Mouse (Mus musculus) neural tube, embryonic 12.5 days (tissue): ENCODE results near the gene Tmem209. TPM values are rescaled to one million over a fixed set of nuclear protein-coding genes. Genes with fewer than 3 reads are reported as not detected.

ENCODE experiments used
- ATAC-seq: fragments of 200-750 bp; cut with Nextera tagmentation; 2 replicates; pipeline ENCODE4 v1.8.0; 2017; ENCODE audit warnings: low read depth, mild to moderate bottlenecking, moderate TSS enrichment, moderate library complexity; ENCODE audit not compliant: low FRiP score
- H3K27ac ChIP-seq: fragments of 300-500 bp; sonication (generic); 2 replicates; pipeline ENCODE4 v1.5.1; 2016
- H3K27me3 ChIP-seq: fragments of 300-500 bp; sonication (generic); replicated peaks from 2 replicates; pipeline ENCODE4 v1.6.1; 2016; ENCODE audit warnings: mild to moderate bottlenecking
- H3K36me3 ChIP-seq: fragments of 300-500 bp; sonication (generic); 2 replicates; pipeline ENCODE4 v1.6.1; 2016; ENCODE audit warnings: mild to moderate bottlenecking
- H3K4me1 ChIP-seq: fragments of 300-500 bp; sonication (generic); 2 replicates; pipeline ENCODE4 v1.6.1; 2016
- H3K4me2 ChIP-seq: fragments of 300-500 bp; sonication (generic); replicated peaks from 2 replicates; pipeline ENCODE4 v1.6.1; 2016; ENCODE audit warnings: mild to moderate bottlenecking
- H3K4me3 ChIP-seq: fragments of 300-500 bp; sonication (generic); 2 replicates; pipeline ENCODE4 v1.5.1; 2016
- H3K9ac ChIP-seq: fragments of 300-500 bp; sonication (generic); 2 replicates; pipeline ENCODE4 v1.6.1; 2016; ENCODE audit warnings: mild to moderate bottlenecking
- H3K9me3 ChIP-seq: fragments of 300-500 bp; sonication (generic); 2 replicates; pipeline ENCODE4 v1.6.1; 2016; ENCODE audit warnings: mild to moderate bottlenecking
- WGBS: fragments of 180-500 bp; shearing (Covaris S2); methylation state at CpG from one replicate; pipeline ENCODE4 v1.1.7; 2016; 5-methylcytosine and 5-hydroxymethylcytosine counted together
- polyA plus RNA-seq: library from polyadenylated mRNA; unstranded; fragments of >200 nt; fragmentation: Nextera tagmentation; extraction: Ambion mirVana; gene quantifications from 2 replicates; pipeline ENCODE4 v1.2.1, GENCODE M21; 2016

The Tmem209 gene
- polyA plus RNA-seq, 1 experiment from 2014 or later = 35.9 TPM

DNA sequence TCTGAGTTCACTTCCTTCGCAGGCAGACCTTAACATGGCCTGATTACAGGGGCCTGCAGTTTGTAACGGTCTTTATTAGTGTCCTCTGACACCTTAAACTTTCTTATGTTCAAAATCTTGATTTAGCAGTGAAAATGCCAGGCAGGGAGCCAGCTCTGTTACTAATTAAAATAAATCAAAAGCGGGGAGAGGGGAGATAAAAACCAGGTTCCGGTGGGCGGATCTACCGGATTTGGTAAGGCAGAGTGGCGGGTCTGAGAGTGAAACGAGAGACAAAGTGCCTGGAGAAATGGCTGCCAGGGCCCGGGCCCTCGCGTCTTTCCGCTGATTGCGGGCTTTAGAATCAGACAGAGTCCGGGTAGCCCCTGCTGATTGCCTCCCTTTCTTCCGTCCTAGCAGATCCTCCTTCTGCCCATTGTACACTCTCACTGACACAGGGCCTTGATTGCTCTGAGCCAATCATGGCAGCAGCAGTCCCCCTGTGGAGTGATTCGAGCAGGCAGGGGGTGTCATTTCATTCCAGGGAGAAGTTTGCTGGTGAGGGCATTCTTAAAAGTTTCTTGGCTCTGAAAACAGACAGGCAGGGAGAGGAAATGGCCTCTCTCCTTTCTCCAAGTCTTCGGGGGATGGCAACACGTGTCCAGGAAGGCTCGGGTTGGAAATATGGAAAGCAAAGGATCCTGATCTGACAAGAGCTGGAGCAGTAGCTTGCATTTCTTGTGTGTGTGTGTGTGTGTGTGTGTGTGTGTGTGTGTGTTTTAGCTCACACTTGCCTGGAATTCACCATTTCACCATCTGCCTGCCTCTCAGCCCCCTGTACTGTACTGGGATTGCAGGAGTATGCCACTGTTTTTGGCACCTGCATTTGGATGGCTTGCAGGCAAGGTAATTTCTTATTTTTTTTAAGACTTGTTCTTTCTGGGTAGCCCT is 17.3 kb upstream of the Tmem209 start:
- Histone ChIP-seq H3K4me2 (peak overlapping the region; percentile 45), H3K27ac (peak overlapping the region; percentile 39; the same call in 1 of the 2 replicates), H3K9ac (peak overlapping the region; percentile 13; the same call in 1 of the 2 replicates), H3K9me3 (no peaks in the 10 kb centered on the region), H3K36me3 (no peaks in the 10 kb centered on the region), H3K4me3 (no peak overlapping the region), H3K27me3 (no peaks in the 10 kb centered on the region), H3K4me1 (peaks cover 14% of the 10 kb centered on the region)
- 7% methylated on average over 19 of the region's 19 CpGs for WGBS
- ATAC-seq = peak; percentile 72

- no peak overlapping the region for H3K9ac ChIP-seq
- H3K4me1 ChIP-seq = peaks cover 14% of the 10 kb centered on the region
- no peaks in the 10 kb centered on the region for H3K9me3 ChIP-seq
- H3K4me3 ChIP-seq = no peak overlapping the region
- H3K27ac ChIP-seq = 0 out of 2 replicates have a peak overlapping the region, but pooled peaks have one; percentile 2
- H3K36me3 ChIP-seq = no peaks in the 10 kb centered on the region
- no peaks in the 10 kb centered on the region for H3K27me3 ChIP-seq
- ATAC-seq = no peak
- H3K4me2 ChIP-seq = no peak overlapping the region
- 59% methylated on average over 7 of the region's 7 CpGs for WGBS
Measured at GRCm38 (mm10) chr6:30525456-30526332, 16.1 kb upstream of the Tmem209 start.

DNA sequence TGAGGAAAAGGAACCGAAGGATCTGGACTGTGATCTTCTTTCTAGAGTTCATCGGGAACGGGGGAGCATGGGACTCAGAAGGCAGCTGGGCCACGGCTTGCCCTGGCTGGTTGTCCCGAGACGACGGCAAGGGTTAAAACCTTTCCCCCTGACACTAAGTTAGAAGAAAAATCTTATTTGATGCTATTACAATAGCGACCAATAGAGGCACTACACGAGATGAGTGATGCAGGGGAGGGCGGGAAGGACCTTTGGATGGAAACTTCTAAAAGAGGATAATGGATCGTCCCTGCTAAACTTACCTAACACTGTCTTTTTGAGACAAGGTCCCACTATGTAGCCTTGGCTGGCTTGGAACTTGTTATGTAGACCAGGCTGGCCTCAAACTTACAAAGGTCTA is 10.8 kb upstream of the Tmem209 start:
- Histone ChIP-seq H3K27ac (no peak overlapping the region), H3K9ac (no peak overlapping the region), H3K4me3 (no peak overlapping the region), H3K4me1 (no peaks in the 10 kb centered on the region), H3K36me3 (no peaks in the 10 kb centered on the region), H3K27me3 (no peaks in the 10 kb centered on the region), H3K9me3 (no peaks in the 10 kb centered on the region), H3K4me2 (no peak overlapping the region)
- no peak for ATAC-seq
- WGBS = 68% methylated on average over 11 of the region's 11 CpGs

DNA sequence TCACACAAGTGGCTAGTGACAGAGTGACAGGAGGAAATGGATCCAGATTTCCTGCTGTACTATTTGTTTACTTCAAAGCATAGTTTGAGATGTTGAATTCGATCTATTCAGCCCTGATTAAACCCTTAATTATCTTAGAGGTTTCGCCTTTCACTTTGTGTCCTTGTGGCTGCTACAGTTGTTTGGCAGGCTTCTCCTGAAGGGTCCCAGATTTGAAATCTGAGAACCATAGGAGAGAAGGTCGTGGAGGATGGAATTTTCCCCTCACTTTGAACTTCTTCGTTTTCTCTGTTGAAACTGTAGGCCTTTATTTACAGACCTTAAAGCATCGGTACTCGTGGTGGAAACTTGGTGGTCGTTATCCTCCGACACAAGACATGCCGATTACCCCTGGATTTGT is 4.7 kb upstream of the Tmem209 start:
- Histone ChIP-seq H3K9me3 (no peaks in the 10 kb centered on the region), H3K9ac (no peak overlapping the region), H3K4me2 (no peak overlapping the region), H3K36me3 (no peaks in the 10 kb centered on the region), H3K4me3 (no peak overlapping the region), H3K27ac (no peak overlapping the region), H3K4me1 (peaks cover 5% of the 10 kb centered on the region), H3K27me3 (no peaks in the 10 kb centered on the region)
- WGBS = 41% methylated on average over 9 of the region's 9 CpGs
- no peak for ATAC-seq

DNA sequence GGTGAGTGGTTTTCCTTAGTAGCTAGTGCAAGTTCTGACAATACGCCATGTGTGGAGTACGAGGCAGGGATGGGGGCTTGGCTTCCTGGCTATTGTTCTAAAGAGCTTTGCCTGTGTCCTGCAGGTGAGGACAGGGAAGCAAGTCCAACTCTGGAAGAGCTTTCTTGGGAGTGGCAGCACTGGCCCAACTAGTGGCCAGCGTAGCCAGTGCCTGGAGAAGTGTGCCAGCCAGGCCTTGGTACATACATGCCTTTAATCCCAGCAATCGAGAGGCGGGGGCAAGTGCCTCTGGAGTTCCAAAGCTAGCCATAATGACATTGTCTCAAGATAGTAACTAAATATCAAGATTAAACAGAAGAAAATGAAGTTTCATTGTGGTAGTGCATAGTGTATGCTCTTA is 708 bp upstream of the Tmem209 start:
- Histone ChIP-seq H3K4me2 (peak overlapping the region; percentile 72), H3K9me3 (no peaks in the 10 kb centered on the region), H3K27ac (peak overlapping the region; percentile 13; the same call in 1 of the 2 replicates), H3K27me3 (no peaks in the 10 kb centered on the region), H3K4me3 (no peak overlapping the region), H3K9ac (0 out of 2 replicates have a peak overlapping the region, but pooled peaks have one; percentile 3), H3K36me3 (peaks cover 6% of the 10 kb centered on the region), H3K4me1 (peaks cover 5% of the 10 kb centered on the region)
- 71% methylated on average over 5 of the region's 5 CpGs for WGBS
- ATAC-seq = no peak

GRCm38 (mm10) chr6:30508824-30509223 is 759 bp downstream of the Tmem209 start:
- peak overlapping the region; percentile 40 for H3K4me3 ChIP-seq
- peak overlapping the region; percentile 13 for H3K27ac ChIP-seq
- H3K4me1 ChIP-seq = peaks cover 5% of the 10 kb centered on the region
- H3K4me2 ChIP-seq = peak overlapping the region; percentile 72
- no peak for ATAC-seq
- H3K27me3 ChIP-seq = no peaks in the 10 kb centered on the region
- no peaks in the 10 kb centered on the region for H3K9me3 ChIP-seq
- peaks cover 16% of the 10 kb centered on the region for H3K36me3 ChIP-seq
- peak overlapping the region; percentile 53 for H3K9ac ChIP-seq
- WGBS = 5% methylated on average over 2 of the region's 2 CpGs

GRCm38 (mm10) chr6:30499049-30499448 is 10.5 kb downstream of the Tmem209 start:
- no peak for ATAC-seq
- Histone ChIP-seq H3K4me1 (no peaks in the 10 kb centered on the region), H3K36me3 (peaks cover 32% of the 10 kb centered on the region), H3K9ac (no peak overlapping the region), H3K27ac (no peak overlapping the region), H3K4me3 (no peak overlapping the region), H3K27me3 (no peaks in the 10 kb centered on the region), H3K4me2 (no peak overlapping the region), H3K9me3 (no peaks in the 10 kb centered on the region)
- WGBS = 88% methylated on average over 3 of the region's 3 CpGs

- no peaks in the 10 kb centered on the region for H3K9me3 ChIP-seq
- no peak overlapping the region for H3K9ac ChIP-seq
- no peaks in the 10 kb centered on the region for H3K4me1 ChIP-seq
- no peak overlapping the region for H3K4me2 ChIP-seq
- H3K27ac ChIP-seq = no peak overlapping the region
- 91% methylated on average over 6 of the region's 6 CpGs for WGBS
- H3K27me3 ChIP-seq = no peaks in the 10 kb centered on the region
- peaks cover 64% of the 10 kb centered on the region for H3K36me3 ChIP-seq
- no peak overlapping the region for H3K4me3 ChIP-seq
- ATAC-seq = no peak
Measured at GRCm38 (mm10) chr6:30486504-30486903, 23.1 kb downstream of the Tmem209 start.

- 84% methylated on average over 2 of the region's 2 CpGs for WGBS
- no peak for ATAC-seq
- Histone ChIP-seq H3K9ac (no peak overlapping the region), H3K9me3 (no peaks in the 10 kb centered on the region), H3K4me3 (no peak overlapping the region), H3K4me2 (no peak overlapping the region), H3K36me3 (peaks cover 65% of the 10 kb centered on the region), H3K4me1 (no peaks in the 10 kb centered on the region), H3K27ac (no peak overlapping the region), H3K27me3 (no peaks in the 10 kb centered on the region)
Measured at GRCm38 (mm10) chr6:30482908-30483307, 26.7 kb downstream of the Tmem209 start.

DNA sequence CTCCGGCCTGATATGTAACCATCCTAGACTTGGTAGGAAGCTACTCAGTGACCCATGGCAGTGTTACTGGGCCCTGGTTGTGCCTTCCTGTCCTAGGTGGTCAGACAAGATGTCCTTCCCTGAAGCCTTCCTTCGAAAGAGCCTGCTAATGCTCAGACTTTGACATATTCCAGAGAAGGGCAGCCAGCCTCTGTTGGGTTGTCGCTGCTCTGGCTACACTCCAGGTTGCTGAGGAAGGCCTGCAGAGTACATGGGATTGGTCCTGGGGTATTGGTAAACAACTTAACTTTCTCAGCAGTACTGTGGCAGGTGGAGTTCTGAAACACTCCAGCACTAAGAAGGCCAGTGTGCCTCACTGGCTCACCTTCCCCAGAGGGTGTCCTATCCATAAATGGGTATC is 30.2 kb downstream of the Tmem209 start:
- no peaks in the 10 kb centered on the region for H3K9me3 ChIP-seq
- H3K36me3 ChIP-seq = peaks cover 43% of the 10 kb centered on the region
- ATAC-seq = no peak
- peaks cover 4% of the 10 kb centered on the region; the same call in 1 of the 2 replicates for H3K4me1 ChIP-seq
- H3K4me2 ChIP-seq = no peak overlapping the region
- WGBS = 94% methylated on average over 3 of the region's 3 CpGs
- no peak overlapping the region for H3K4me3 ChIP-seq
- no peak overlapping the region for H3K9ac ChIP-seq
- no peak overlapping the region for H3K27ac ChIP-seq
- no peaks in the 10 kb centered on the region for H3K27me3 ChIP-seq

GRCm38 (mm10) chr6:30477784-30478183 is 31.8 kb downstream of the Tmem209 start:
- Histone ChIP-seq H3K36me3 (peaks cover 30% of the 10 kb centered on the region), H3K4me3 (no peak overlapping the region), H3K9ac (no peak overlapping the region), H3K9me3 (no peaks in the 10 kb centered on the region), H3K27ac (no peak overlapping the region), H3K4me1 (peaks cover 4% of the 10 kb centered on the region; the same call in 1 of the 2 replicates), H3K4me2 (no peak overlapping the region), H3K27me3 (no peaks in the 10 kb centered on the region)
- 88% methylated on average over 6 of the region's 6 CpGs for WGBS
- no peak for ATAC-seq

- H3K36me3 ChIP-seq = peaks cover 30% of the 10 kb centered on the region
- ATAC-seq = no peak
- WGBS = 72% methylated on average over 8 of the region's 8 CpGs
- no peaks in the 10 kb centered on the region for H3K9me3 ChIP-seq
- no peak overlapping the region for H3K9ac ChIP-seq
- H3K4me1 ChIP-seq = peaks cover 4% of the 10 kb centered on the region; the same call in 1 of the 2 replicates
- H3K27me3 ChIP-seq = no peaks in the 10 kb centered on the region
- no peak overlapping the region for H3K27ac ChIP-seq
- H3K4me2 ChIP-seq = no peak overlapping the region
- H3K4me3 ChIP-seq = no peak overlapping the region
Measured at GRCm38 (mm10) chr6:30477210-30477714, 32.3 kb downstream of the Tmem209 start.
